Mouse (Mus musculus) midbrain, embryonic 15.5 days (tissue): ENCODE data around the gene Gm6525. TPM values are rescaled to one million over a fixed set of nuclear protein-coding genes. Genes with fewer than 3 reads are reported as not detected.

Experiments used
- ATAC-seq: fragments of 200-750 bp; cut with Nextera tagmentation; replicated peaks from 2 replicates; pipeline ENCODE4 v1.8.0; 2017; ENCODE audit warnings: moderate TSS enrichment
- H3K27ac ChIP-seq: fragments of 300-500 bp; sonication (generic); 2 replicates; pipeline ENCODE4 v1.5.1; 2015; ENCODE audit warnings: mild to moderate bottlenecking, inconsistent platforms
- H3K27me3 ChIP-seq: fragments of 300-500 bp; sonication (generic); replicated peaks from 2 replicates; pipeline ENCODE4 v1.6.1; 2015; ENCODE audit warnings: inconsistent platforms
- H3K36me3 ChIP-seq: fragments of 300-500 bp; sonication (generic); replicated peaks from 2 replicates; pipeline ENCODE4 v1.6.1; 2015; ENCODE audit warnings: inconsistent platforms
- H3K4me1 ChIP-seq: fragments of 300-500 bp; sonication (generic); 2 replicates; pipeline ENCODE4 v1.6.1; 2015; ENCODE audit warnings: inconsistent platforms
- H3K4me2 ChIP-seq: fragments of 300-500 bp; sonication (generic); 2 replicates; pipeline ENCODE4 v1.6.1; 2015; ENCODE audit warnings: inconsistent platforms, mild to moderate bottlenecking, moderate library complexity
- H3K4me3 ChIP-seq: fragments of 300-500 bp; sonication (generic); 2 replicates; pipeline ENCODE4 v1.5.1; 2015; ENCODE audit warnings: mild to moderate bottlenecking, inconsistent platforms
- H3K9ac ChIP-seq: fragments of 300-500 bp; sonication (generic); 2 replicates; pipeline ENCODE4 v1.6.1; 2015; ENCODE audit warnings: mild to moderate bottlenecking, inconsistent platforms
- H3K9me3 ChIP-seq: fragments of 300-500 bp; sonication (generic); 2 replicates; pipeline ENCODE4 v1.6.1; 2016; ENCODE audit warnings: inconsistent platforms
- WGBS: fragments of 180-500 bp; shearing (Covaris S2); methylation state at CpG from one replicate; pipeline ENCODE4 v1.1.7; 2015; ENCODE audit warnings: mixed read lengths; 5-methylcytosine and 5-hydroxymethylcytosine counted together
- polyA plus RNA-seq: library from polyadenylated mRNA; unstranded; fragments of >200 nt; fragmentation: Nextera tagmentation; extraction: Ambion mirVana; gene quantifications from 2 replicates; pipeline ENCODE4 v1.2.1, GENCODE M21; 2015

Gene Gm6525
- polyA plus RNA-seq, result 2.0 and 2.5 TPM in 2 replicates

GRCm38 (mm10) chr3:84173581-84174154 is at the start of gene Gm6525:
Gene Gm6525 (plus strand): TSS chr3:84174104.
- no peak for ATAC-seq
- peaks cover 14% of the 10 kb centered on the region; the same call in 1 of the 2 replicates for H3K36me3 ChIP-seq

GRCm38 (mm10) chr3:84125704-84126289 is 48.1 kb upstream of the Gm6525 start:
- Histone ChIP-seq H3K9me3 (no peaks in the 10 kb centered on the region), H3K36me3 (no peaks in the 10 kb centered on the region), H3K27ac (no peak overlapping the region), H3K4me3 (no peak overlapping the region), H3K9ac (no peak overlapping the region), H3K4me1 (no peaks in the 10 kb centered on the region), H3K4me2 (no peak overlapping the region), H3K27me3 (no peaks in the 10 kb centered on the region)
- ATAC-seq, result no peak
- WGBS, result 73% methylated on average over 6 of the region's 6 CpGs

More at GRCm38 (mm10) chr3:84173581-84174154, at the start of gene Gm6525:
- Histone ChIP-seq H3K27ac (no peak within 1 kb of the TSS), H3K27me3 (no peaks in the 10 kb centered on the region), H3K4me1 (no peaks in the 10 kb centered on the region), H3K4me3 (no peak within 1 kb of the TSS), H3K9ac (no peak within 1 kb of the TSS), H3K4me2 (no peak within 1 kb of the TSS), H3K9me3 (no peaks in the 10 kb centered on the region)
- 68% methylated on average over 11 of the region's 11 CpGs for WGBS

GRCm38 (mm10) chr3:84126721-84127120 is 47.2 kb upstream of the Gm6525 start:
- WGBS, result 87% methylated on average over 3 of the region's 3 CpGs
- Histone ChIP-seq H3K27ac (no peak overlapping the region), H3K27me3 (no peaks in the 10 kb centered on the region), H3K9ac (no peak overlapping the region), H3K4me2 (no peak overlapping the region), H3K9me3 (no peaks in the 10 kb centered on the region), H3K36me3 (no peaks in the 10 kb centered on the region), H3K4me3 (no peak overlapping the region), H3K4me1 (no peaks in the 10 kb centered on the region)
- ATAC-seq, result no peak

GRCm38 (mm10) chr3:84127431-84127830 is 46.5 kb upstream of the Gm6525 start:
- ATAC-seq, result no peak
- H3K9ac ChIP-seq, result no peak overlapping the region
- no peak overlapping the region for H3K4me3 ChIP-seq
- H3K27ac ChIP-seq, result no peak overlapping the region
- H3K27me3 ChIP-seq, result no peaks in the 10 kb centered on the region
- H3K9me3 ChIP-seq, result no peaks in the 10 kb centered on the region
- WGBS, result 84% methylated on average over 2 of the region's 2 CpGs
- no peaks in the 10 kb centered on the region for H3K36me3 ChIP-seq
- no peaks in the 10 kb centered on the region for H3K4me1 ChIP-seq
- no peak overlapping the region for H3K4me2 ChIP-seq

- no peak overlapping the region for H3K4me3 ChIP-seq
- WGBS, result 81% methylated on average over 11 of the region's 11 CpGs
- no peak overlapping the region for H3K9ac ChIP-seq
- no peak overlapping the region for H3K27ac ChIP-seq
- H3K4me2 ChIP-seq, result no peak overlapping the region
- no peak for ATAC-seq
- H3K9me3 ChIP-seq, result no peaks in the 10 kb centered on the region
- H3K4me1 ChIP-seq, result no peaks in the 10 kb centered on the region
- H3K27me3 ChIP-seq, result no peaks in the 10 kb centered on the region
- H3K36me3 ChIP-seq, result no peaks in the 10 kb centered on the region
Observed at GRCm38 (mm10) chr3:84128871-84129870, 44.7 kb upstream of the Gm6525 start.

GRCm38 (mm10) chr3:84130776-84131175 is 43.1 kb upstream of the Gm6525 start:
- Histone ChIP-seq H3K4me2 (no peak overlapping the region), H3K36me3 (no peaks in the 10 kb centered on the region), H3K27ac (no peak overlapping the region), H3K9me3 (no peaks in the 10 kb centered on the region), H3K27me3 (no peaks in the 10 kb centered on the region), H3K9ac (no peak overlapping the region), H3K4me1 (no peaks in the 10 kb centered on the region), H3K4me3 (no peak overlapping the region)
- 59% methylated on average over 5 of the region's 5 CpGs for WGBS
- no peak for ATAC-seq

- no peak overlapping the region for H3K4me2 ChIP-seq
- no peaks in the 10 kb centered on the region for H3K27me3 ChIP-seq
- H3K9me3 ChIP-seq, result no peaks in the 10 kb centered on the region
- H3K27ac ChIP-seq, result no peak overlapping the region
- H3K4me3 ChIP-seq, result no peak overlapping the region
- H3K36me3 ChIP-seq, result no peaks in the 10 kb centered on the region
- H3K9ac ChIP-seq, result no peak overlapping the region
- no peaks in the 10 kb centered on the region for H3K4me1 ChIP-seq
- 89% methylated on average over 3 of the region's 3 CpGs for WGBS
- no peak for ATAC-seq
Observed at GRCm38 (mm10) chr3:84131369-84131768, 42.5 kb upstream of the Gm6525 start.

GRCm38 (mm10) chr3:84135387-84135786 is 38.5 kb upstream of the Gm6525 start:
- Histone ChIP-seq H3K27ac (no peak overlapping the region), H3K27me3 (no peaks in the 10 kb centered on the region), H3K9ac (no peak overlapping the region), H3K4me3 (no peak overlapping the region), H3K36me3 (no peaks in the 10 kb centered on the region), H3K4me1 (no peaks in the 10 kb centered on the region), H3K9me3 (no peaks in the 10 kb centered on the region), H3K4me2 (no peak overlapping the region)
- ATAC-seq, result no peak
- WGBS, result 28% methylated on average over 9 of the region's 9 CpGs

- ATAC-seq, result no peak
- no peaks in the 10 kb centered on the region for H3K36me3 ChIP-seq
- H3K27ac ChIP-seq, result no peak overlapping the region
- no peaks in the 10 kb centered on the region for H3K4me1 ChIP-seq
- H3K4me3 ChIP-seq, result no peak overlapping the region
- H3K9me3 ChIP-seq, result no peaks in the 10 kb centered on the region
- no peaks in the 10 kb centered on the region for H3K27me3 ChIP-seq
- WGBS, result 73% methylated on average over 6 of the region's 6 CpGs
- H3K4me2 ChIP-seq, result no peak overlapping the region
- no peak overlapping the region for H3K9ac ChIP-seq
Observed at GRCm38 (mm10) chr3:84135933-84136332, 38.0 kb upstream of the Gm6525 start.

- Histone ChIP-seq H3K4me3 (no peak overlapping the region), H3K36me3 (no peaks in the 10 kb centered on the region), H3K27ac (no peak overlapping the region), H3K4me1 (no peaks in the 10 kb centered on the region), H3K9me3 (no peaks in the 10 kb centered on the region), H3K4me2 (no peak overlapping the region), H3K27me3 (no peaks in the 10 kb centered on the region), H3K9ac (no peak overlapping the region)
- 87% methylated on average over 7 of the region's 7 CpGs for WGBS
- ATAC-seq, result no peak
Observed at GRCm38 (mm10) chr3:84136509-84136908, 37.4 kb upstream of the Gm6525 start.

GRCm38 (mm10) chr3:84140947-84141346 is 33.0 kb upstream of the Gm6525 start:
- Histone ChIP-seq H3K36me3 (no peaks in the 10 kb centered on the region), H3K9ac (no peak overlapping the region), H3K27ac (no peak overlapping the region), H3K27me3 (no peaks in the 10 kb centered on the region), H3K4me3 (no peak overlapping the region), H3K9me3 (no peaks in the 10 kb centered on the region), H3K4me2 (no peak overlapping the region), H3K4me1 (no peaks in the 10 kb centered on the region)
- 87% methylated on average over 7 of the region's 7 CpGs for WGBS
- no peak for ATAC-seq

- H3K4me3 ChIP-seq, result no peak overlapping the region
- H3K4me1 ChIP-seq, result no peaks in the 10 kb centered on the region
- H3K27me3 ChIP-seq, result no peaks in the 10 kb centered on the region
- WGBS, result 97% methylated on average over 3 of the region's 3 CpGs
- no peak overlapping the region for H3K27ac ChIP-seq
- H3K9me3 ChIP-seq, result no peaks in the 10 kb centered on the region
- no peak overlapping the region for H3K4me2 ChIP-seq
- H3K9ac ChIP-seq, result no peak overlapping the region
- ATAC-seq, result no peak
- H3K36me3 ChIP-seq, result no peaks in the 10 kb centered on the region
Observed at GRCm38 (mm10) chr3:84149831-84150230, 24.1 kb upstream of the Gm6525 start.
